Mouse (Mus musculus) small intestine, adult 2 months (tissue): ENCODE results near the gene Olfr339.

Experiments
- CTCF ChIP-seq: fragments of 200-500 bp; IDR thresholded peaks from 2 replicates; pipeline ENCODE4 v1.5.1; 2012; ENCODE audit warnings: low read depth, mild to moderate bottlenecking, control low read depth, inconsistent platforms, low read length, moderate library complexity, mixed read lengths; ENCODE audit not compliant: insufficient replicate concordance, insufficient read length; ENCODE audit errors: extremely low read depth
- POLR2A ChIP-seq: fragments of 200-500 bp; IDR thresholded peaks from 2 replicates; pipeline ENCODE4 v1.6.1; 2012; ENCODE audit warnings: low read depth, mild to moderate bottlenecking, control low read depth, inconsistent platforms, low read length, moderate library complexity

DNA sequence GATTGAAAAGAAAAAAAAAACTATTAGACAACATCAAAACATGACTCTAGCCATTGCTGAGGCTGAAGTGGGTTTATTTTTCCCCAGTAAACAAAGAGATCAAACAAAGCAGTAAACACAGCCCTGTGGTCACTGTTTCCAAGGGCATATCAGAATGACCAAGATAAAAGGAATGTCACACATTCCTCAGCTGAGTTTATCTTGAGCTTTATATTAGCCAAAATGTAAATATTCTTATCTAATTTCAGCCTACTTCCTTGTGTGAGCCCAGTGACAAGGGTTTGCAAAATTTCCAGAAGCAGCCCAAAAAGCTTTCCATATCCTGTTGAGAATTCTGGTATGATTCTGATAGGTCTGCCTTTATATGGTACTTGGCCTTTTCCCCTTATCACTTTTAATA, 54.9 kb downstream of the Olfr339 start:
- TF ChIP-seq CTCF (no peak), POLR2A (no peak)
